Mouse (Mus musculus) bone marrow macrophage, adult 2 months (primary cell): Measurements from ENCODE around the gene Col4a2. TPM values are rescaled to one million over a fixed set of nuclear protein-coding genes. Genes with fewer than 3 reads are reported as not detected.

Experiments used
- H3K27ac ChIP-seq: 2 replicates; pipeline ENCODE4 v1.5.1; 2012; ENCODE audit warnings: low read depth, low read length; ENCODE audit not compliant: insufficient read depth
- H3K4me1 ChIP-seq: 2 replicates; pipeline ENCODE4 v1.6.1; 2012; ENCODE audit warnings: low read length; ENCODE audit not compliant: control insufficient read depth, insufficient read depth
- H3K4me3 ChIP-seq: 2 replicates; pipeline ENCODE4 v1.5.1; 2012; ENCODE audit warnings: mild to moderate bottlenecking, low read length, moderate library complexity; ENCODE audit not compliant: insufficient read depth
- CTCF ChIP-seq: IDR thresholded peaks from 2 replicates; pipeline ENCODE4 v1.5.1; 2012; ENCODE audit warnings: low read depth, mild to moderate bottlenecking, low read length, moderate library complexity
- POLR2A ChIP-seq: IDR thresholded peaks from 2 replicates; pipeline ENCODE4 v1.6.1; 2012; ENCODE audit warnings: mild to moderate bottlenecking, low read depth, low read length, borderline replicate concordance
- polyA plus RNA-seq: library from polyadenylated mRNA; stranded (reverse); fragments of >200 nt; gene quantifications from 2 replicates; pipeline ENCODE4 v1.2.4, GENCODE M21; 2012; ENCODE audit not compliant: missing spikeins, insufficient read depth, insufficient read length

Col4a2 gene
- polyA plus RNA-seq, 1 experiment: 2.6 TPM

DNA sequence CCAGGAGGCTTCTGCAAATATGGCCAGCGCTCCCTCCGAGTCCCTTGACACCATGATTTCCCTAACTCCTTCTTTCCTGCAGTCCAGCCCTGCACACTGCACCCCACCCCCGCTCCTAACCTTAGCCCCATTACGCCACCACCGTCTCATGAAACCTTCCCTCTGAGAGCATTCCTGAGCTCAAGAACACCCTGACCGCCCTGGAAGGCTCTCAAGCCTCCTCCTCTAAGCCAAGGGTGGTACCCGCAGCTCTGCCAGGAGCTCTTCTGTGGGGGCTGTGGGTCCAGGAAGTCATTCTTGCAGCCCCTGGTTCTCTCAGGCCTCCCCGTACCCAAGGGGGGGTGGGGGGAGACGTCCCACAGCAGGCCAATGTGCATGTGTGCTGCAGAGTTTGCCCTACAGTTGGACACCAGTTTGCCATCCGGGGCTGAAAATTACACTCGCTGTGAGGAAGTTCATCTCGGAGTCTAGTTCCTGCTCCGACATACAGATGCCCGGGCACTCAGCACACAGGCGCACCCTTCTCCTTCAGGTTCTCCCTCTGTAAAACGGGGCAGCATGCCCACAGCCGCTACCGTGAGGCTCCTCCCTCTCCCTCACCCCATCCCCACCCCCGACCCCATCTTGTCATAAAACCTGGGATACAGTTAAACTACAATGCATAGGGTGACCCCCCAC, 57.1 kb downstream of the Col4a2 start:
- TF ChIP-seq POLR2A: no peak
- TF ChIP-seq CTCF: no peak
- Histone ChIP-seq H3K4me1 (peaks cover 6% of the 10 kb centered on the region; the same call in 1 of the 2 replicates), H3K4me3 (no peak overlapping the region), H3K27ac (no peak overlapping the region)

DNA sequence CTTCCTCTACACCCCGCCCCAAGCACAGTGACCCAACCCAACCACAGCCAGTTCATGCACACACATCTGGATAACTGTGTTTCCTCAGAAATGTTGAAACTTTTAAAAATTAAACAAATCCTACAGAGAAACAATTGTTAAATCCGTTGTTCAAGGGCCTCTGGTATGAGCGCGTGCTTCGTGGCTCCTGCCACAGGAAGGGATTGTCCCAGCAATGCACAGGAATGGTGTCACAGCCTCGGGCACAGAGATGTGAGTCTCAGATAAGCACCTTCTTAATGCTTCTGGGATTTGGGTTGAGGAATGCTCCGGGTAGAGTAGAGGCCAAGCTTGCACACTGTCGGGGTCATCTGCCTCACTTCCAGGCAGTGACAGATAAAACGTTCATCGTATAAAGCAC, 58.7 kb downstream of the Col4a2 start:
- TF ChIP-seq CTCF: no peak
- no peak for TF ChIP-seq POLR2A
- no peak overlapping the region for H3K27ac ChIP-seq

DNA sequence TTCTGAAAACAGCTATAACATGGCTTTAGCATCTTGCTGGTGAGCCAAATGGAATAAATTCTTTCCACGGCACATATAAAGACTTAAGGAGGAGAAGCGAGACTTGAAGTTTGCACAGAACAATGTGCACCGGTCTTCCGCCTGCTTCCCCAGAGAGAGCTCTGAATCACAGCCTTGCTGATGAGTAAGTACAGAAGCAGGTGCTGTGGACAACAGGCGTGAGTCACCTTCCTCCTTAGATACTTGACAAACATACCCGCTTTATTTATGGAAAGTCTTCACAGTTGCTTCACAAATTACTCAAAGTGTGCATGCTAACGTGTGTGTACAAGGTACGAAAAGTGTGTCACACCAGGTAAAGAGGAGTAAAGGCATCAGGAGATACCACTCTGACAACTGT, 59.5 kb downstream of the Col4a2 start:
- H3K4me3 ChIP-seq: no peak overlapping the region
- peaks cover 6% of the 10 kb centered on the region; the same call in 1 of the 2 replicates for H3K4me1 ChIP-seq
- no peak overlapping the region for H3K27ac ChIP-seq
- TF ChIP-seq POLR2A (no peak), CTCF (no peak)

More for the DNA sequence above, 58.7 kb downstream of the Col4a2 start:
- Histone ChIP-seq H3K4me3 (no peak overlapping the region), H3K4me1 (peaks cover 6% of the 10 kb centered on the region; the same call in 1 of the 2 replicates)

DNA sequence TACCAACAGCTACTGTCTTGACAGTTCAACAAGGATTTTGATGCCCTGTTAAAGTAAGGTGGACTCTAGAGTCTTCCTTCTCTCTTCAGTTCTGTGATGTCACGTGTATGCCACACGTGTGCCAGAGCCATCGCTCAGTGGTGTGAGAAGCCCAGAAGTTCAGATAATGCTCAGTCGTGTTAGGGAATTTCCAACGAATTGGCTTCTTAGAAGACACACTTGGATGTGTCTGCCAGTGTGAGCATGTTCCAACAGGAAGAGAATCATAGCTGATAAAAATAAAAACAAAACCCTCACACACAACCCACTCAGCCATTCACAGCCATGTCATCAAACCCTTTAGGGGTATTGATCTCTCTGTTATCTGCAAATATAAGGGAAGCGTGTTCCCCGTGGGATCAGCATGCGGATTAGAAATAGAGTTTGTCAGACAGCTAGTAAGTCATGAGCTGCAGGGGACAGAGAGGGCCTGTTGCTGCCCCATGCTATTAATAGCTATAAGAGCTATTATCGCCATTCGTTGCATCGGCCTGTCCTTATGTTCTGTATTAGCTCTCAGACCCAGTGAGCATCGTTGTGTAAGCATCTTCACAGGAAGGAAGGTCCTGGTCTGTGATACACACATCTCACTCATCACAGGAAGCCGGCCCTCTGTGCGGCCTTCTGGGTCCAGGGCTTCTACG, 61.2 kb downstream of the Col4a2 start:
- no peak overlapping the region for H3K4me3 ChIP-seq
- TF ChIP-seq CTCF (no peak), POLR2A (no peak)
- no peak overlapping the region for H3K27ac ChIP-seq
- peaks cover 6% of the 10 kb centered on the region; the same call in 1 of the 2 replicates for H3K4me1 ChIP-seq

DNA sequence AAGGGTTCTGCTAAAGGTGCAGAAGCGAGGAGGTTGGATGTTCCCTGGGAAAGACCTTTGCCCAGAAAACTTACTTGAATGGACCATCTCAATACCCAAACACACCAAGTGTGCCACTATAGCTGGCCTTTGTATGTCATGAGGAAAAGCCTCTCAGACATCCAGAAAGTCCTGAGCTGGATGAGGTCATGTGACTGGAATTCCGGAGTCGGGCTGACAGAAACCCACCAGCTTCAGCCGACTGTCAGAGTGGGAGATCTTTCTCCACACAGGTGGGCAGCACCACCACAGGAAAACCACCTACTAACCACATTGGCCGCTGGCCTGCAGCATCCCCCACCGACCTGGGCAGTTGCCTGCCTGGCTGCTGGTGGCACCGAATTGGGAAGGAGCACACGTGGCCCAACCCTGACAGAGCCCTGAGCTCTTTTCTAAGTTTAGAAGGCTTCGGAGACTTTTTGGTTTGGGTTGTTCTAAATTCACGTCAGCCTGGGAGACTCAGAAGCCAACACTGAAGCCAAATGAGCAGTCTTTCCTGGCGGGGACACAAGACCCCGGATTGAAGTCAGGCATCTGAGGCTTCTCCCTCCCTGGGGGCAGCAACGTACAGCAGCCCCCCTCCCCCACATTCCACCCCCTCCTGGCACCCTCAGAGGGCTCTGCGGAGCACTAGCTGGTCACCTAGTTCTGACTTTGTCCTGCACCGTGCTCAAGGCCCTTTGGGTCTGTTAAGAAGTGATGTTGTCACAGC, 61.9 kb downstream of the Col4a2 start:
- Histone ChIP-seq H3K4me3 (no peak overlapping the region), H3K4me1 (peaks cover 6% of the 10 kb centered on the region; the same call in 1 of the 2 replicates), H3K27ac (no peak overlapping the region)
- TF ChIP-seq CTCF: no peak
- TF ChIP-seq POLR2A: no peak

DNA sequence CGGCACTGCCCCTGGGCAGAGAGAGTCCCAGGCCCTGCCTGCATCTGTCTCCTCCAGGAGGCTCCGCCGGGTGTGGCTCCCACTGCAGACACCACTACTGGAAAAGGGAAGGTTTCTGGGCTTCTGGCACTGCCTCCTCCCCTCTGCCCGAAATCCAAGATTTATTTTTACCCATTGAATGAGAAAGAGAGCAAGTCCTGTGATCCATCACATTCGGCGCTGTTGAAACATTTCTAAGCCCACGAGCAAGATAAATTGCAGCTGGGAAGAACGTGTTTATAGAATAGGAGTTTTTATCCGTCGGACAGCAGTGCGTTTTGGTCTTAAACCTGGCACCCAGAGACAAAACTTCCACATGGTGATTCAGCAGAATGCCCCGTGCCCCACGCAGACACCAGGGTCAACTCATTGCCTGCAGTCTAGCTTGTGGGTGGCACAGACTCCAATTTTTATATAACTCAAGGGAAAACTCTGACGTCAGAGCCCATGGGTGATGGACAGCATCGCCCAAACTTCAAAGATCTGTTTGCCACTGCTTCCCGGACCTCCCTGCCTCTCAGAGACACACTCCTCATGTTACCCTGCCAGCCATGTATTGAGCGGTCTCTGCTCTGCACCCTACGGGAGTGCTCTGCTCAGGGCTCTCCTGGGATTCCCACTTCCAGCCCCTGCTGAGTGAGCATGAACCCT, 63.3 kb downstream of the Col4a2 start:
- TF ChIP-seq POLR2A: no peak
- no peak for TF ChIP-seq CTCF
- H3K4me3 ChIP-seq: no peak overlapping the region
- H3K27ac ChIP-seq: no peak overlapping the region
- peaks cover 6% of the 10 kb centered on the region; the same call in 1 of the 2 replicates for H3K4me1 ChIP-seq

DNA sequence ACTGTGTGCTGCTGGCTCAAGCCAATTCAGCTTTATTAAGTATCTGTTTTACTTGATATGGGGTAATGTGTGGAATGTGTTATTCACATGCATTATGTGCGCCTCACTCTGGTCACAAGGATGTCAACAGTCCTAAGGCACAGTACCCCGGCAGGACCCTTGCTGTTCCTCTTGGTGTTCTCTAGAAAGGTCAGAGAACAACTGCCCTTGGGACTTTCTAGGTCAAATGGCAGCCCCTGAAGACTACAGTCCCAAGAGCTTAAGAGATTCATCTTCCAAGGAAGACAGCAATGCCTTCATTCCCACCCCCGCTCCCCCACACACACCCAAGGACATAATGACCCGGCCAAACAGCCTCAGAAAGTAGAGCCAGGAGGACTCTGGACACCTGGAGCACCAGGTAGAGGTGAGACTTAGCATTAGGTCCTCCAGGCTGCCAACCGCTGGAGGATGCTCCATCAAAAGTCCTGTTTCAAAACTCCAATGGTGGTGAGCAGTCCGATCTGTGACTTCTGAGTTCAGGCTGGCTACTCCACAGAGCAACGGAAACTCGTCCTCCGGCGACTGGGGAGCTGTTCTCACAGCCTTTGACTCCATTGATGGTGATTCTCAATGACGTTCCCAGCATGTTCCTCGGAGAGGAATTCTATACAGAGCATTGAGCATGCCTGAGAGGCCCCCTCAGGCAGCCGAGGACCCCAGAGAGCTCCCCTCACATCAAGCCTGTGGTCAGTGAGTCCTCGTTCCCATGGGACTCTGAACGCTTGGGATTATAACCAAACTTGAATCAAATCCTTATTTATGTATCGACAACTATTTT, 65.0 kb downstream of the Col4a2 start:
- Histone ChIP-seq H3K27ac (no peak overlapping the region), H3K4me3 (no peak overlapping the region), H3K4me1 (no peaks in the 10 kb centered on the region)
- TF ChIP-seq POLR2A (no peak), CTCF (no peak)

DNA sequence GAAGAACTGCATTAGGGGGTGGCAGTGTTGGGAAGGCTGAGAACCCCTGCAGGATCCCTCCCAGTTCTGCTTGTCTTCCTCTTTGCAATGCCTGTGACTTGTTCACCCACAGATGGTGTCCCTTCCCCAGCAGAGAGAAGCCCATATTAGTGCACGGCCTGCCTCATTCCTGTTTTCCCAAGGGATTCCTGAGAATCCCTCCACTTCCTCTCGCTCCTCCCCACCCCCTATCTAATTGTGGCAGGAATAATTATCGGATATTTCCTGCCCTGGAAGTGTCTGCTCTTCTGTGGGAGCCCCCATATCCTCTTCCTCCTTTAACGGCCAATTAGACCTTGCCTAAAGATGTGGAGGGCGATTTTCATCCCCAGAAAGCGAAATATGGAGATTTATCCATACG, 67.0 kb downstream of the Col4a2 start:
- Histone ChIP-seq H3K4me3 (no peak overlapping the region), H3K27ac (no peak overlapping the region), H3K4me1 (no peaks in the 10 kb centered on the region)
- TF ChIP-seq CTCF (no peak), POLR2A (no peak)

DNA sequence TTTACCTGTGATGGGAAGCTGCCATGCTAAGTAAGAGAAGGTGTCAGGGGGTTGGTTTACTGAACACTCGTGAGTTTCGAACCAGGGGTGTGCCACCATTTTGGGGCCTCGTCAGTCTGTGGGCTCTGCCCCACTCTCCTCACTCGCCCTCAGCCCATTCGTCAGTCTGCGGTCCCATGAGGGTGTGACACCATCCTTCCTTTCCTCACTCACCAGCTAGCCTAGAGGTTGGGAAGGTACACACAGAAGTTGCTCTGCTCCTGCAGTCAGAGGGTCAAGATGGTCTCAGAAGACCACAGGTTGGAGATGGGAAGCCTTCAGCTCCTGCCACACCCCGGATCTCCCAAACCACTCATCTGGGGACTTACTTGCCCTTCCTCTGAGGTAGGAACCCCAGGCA, 68.9 kb downstream of the Col4a2 start:
- H3K4me1 ChIP-seq: no peaks in the 10 kb centered on the region
- H3K4me3 ChIP-seq: no peak overlapping the region
- TF ChIP-seq POLR2A (no peak), CTCF (no peak)
- H3K27ac ChIP-seq: no peak overlapping the region
